Mouse (Mus musculus): ENCODE data around the gene Abhd6. TPM values are rescaled to one million over a fixed set of nuclear protein-coding genes. Genes with fewer than 3 reads are reported as not detected.

Gene Abhd6
- polyA plus RNA-seq, 1 experiment from 2014 or later = 25.6 TPM

GRCm38 (mm10) chr14:8038150-8038549 is 35.4 kb downstream of the Abhd6 start:
- no peaks in the 10 kb centered on the region for H3K27me3 ChIP-seq (ENCODE audit: control insufficient read depth, insufficient read depth, low read length)
- ATAC-seq (ENCODE audit: insufficient number of reproducible peaks, insufficient read depth, low FRiP score, low read depth) = no peak
- no peaks in the 10 kb centered on the region for H3K36me3 ChIP-seq (ENCODE audit: control insufficient read depth, insufficient read depth, low read length)
- no peak overlapping the region for H3K4me3 ChIP-seq (ENCODE audit: low read depth, low read length)
- H3K27ac ChIP-seq (ENCODE audit: low read length) = no peak overlapping the region
- 76% methylated on average over 5 of the region's 5 CpGs for WGBS
- no peaks in the 10 kb centered on the region for H3K9me3 ChIP-seq (ENCODE audit: control insufficient read depth, low read depth, low read length)
- no peak overlapping the region for H3K4me2 ChIP-seq (replicated peaks; ENCODE audit: low read depth, low read length)
- no peak overlapping the region for H3K9ac ChIP-seq (replicated peaks; ENCODE audit: low read depth, low read length)
- H3K4me1 ChIP-seq (ENCODE audit: control insufficient read depth, insufficient read depth, low read length) = no peaks in the 10 kb centered on the region

DNA sequence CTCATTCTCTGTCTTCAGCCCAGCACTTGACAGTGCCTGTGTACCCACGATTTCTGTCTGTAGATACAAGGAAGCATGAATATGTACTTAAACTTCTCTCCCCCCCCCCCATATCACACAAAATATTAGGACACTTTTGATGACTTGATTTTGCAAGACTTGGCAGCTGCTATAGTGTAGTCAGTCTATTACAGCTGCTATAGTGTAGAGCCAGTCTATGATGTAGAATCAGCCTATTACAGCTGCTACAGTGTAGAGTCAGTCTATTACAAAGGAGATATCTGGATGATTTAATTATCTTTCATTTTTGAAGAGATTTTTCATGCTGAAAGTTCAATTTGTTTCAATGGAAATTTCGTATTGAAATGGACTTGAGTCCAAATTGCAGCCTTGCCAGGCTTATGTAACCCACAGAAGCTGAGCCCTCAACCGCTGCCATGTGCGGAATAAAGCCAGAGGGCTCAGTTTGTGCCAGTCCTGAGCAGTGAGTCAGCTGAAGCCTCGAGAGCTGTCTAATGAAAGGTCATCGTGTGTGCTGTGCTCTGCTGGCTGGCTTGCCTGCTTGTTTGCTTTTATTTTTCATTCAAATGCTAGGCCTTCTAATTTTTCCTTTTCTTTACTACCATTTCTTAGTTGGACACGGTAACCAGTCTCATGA is 36.2 kb downstream of the Abhd6 start:
- no peaks in the 10 kb centered on the region for H3K9me3 ChIP-seq (ENCODE audit: control insufficient read depth, low read depth, low read length)
- H3K27ac ChIP-seq (ENCODE audit: low read length) = no peak overlapping the region
- no peak for ATAC-seq (ENCODE audit: insufficient number of reproducible peaks, insufficient read depth, low FRiP score, low read depth)
- no peak overlapping the region for H3K4me3 ChIP-seq (ENCODE audit: low read depth, low read length)
- no peaks in the 10 kb centered on the region for H3K4me1 ChIP-seq (ENCODE audit: control insufficient read depth, insufficient read depth, low read length)
- no peak overlapping the region for H3K4me2 ChIP-seq (replicated peaks; ENCODE audit: low read depth, low read length)
- H3K36me3 ChIP-seq (ENCODE audit: control insufficient read depth, insufficient read depth, low read length) = no peaks in the 10 kb centered on the region
- WGBS = 81% methylated on average over 7 of the region's 7 CpGs
- H3K27me3 ChIP-seq (ENCODE audit: control insufficient read depth, insufficient read depth, low read length) = no peaks in the 10 kb centered on the region
- H3K9ac ChIP-seq (replicated peaks; ENCODE audit: low read depth, low read length) = no peak overlapping the region

GRCm38 (mm10) chr14:8040179-8040578 is 37.5 kb downstream of the Abhd6 start:
- Histone ChIP-seq H3K27me3 (ENCODE audit: control insufficient read depth, insufficient read depth, low read length) (no peaks in the 10 kb centered on the region), H3K9ac (replicated peaks; ENCODE audit: low read depth, low read length) (no peak overlapping the region), H3K36me3 (ENCODE audit: control insufficient read depth, insufficient read depth, low read length) (no peaks in the 10 kb centered on the region), H3K27ac (ENCODE audit: low read length) (no peak overlapping the region), H3K4me1 (ENCODE audit: control insufficient read depth, insufficient read depth, low read length) (no peaks in the 10 kb centered on the region), H3K4me3 (ENCODE audit: low read depth, low read length) (no peak overlapping the region), H3K4me2 (replicated peaks; ENCODE audit: low read depth, low read length) (no peak overlapping the region), H3K9me3 (ENCODE audit: control insufficient read depth, low read depth, low read length) (no peaks in the 10 kb centered on the region)
- WGBS = 69% methylated on average over 3 of the region's 3 CpGs
- no peak for ATAC-seq (ENCODE audit: insufficient number of reproducible peaks, insufficient read depth, low FRiP score, low read depth)

DNA sequence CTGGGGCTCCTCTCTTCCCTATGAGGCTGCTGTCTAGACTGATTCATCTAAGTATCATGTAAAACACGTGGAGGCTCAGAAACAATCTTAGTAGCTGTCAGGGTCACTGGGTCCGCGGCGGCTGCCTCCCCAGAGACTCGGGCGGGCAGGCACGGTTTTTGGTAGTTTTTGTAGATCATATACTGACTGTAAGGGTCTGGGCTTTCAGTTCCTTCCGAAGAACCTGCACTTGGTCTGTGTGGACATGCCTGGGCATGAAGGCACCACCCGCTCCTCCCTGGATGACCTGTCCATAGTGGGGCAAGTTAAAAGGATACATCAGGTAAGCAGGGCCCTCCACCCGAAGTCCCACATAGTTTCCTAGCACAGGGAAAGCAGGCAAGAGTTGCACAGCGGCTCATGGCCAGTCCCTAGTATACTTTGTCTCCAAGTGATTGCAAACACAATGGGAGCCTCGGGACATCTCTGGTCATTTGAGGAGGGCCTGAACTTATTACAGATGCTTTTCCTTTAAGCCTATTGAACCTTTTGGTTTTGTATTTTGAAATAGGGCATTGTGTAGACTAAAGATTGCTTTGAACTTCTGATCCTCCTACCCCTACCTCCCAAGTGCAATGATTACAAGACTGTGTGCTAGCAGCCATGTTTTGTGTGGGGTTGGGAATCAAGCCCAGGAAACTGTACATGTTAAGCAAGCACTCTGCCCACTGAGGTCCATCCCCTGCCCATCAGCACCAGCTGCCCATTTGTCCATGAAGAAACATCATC is 38.4 kb downstream of the Abhd6 start:
- no peak for ATAC-seq (ENCODE audit: insufficient number of reproducible peaks, insufficient read depth, low FRiP score, low read depth)
- Histone ChIP-seq H3K4me2 (replicated peaks; ENCODE audit: low read depth, low read length) (no peak overlapping the region), H3K27me3 (ENCODE audit: control insufficient read depth, insufficient read depth, low read length) (no peaks in the 10 kb centered on the region), H3K9me3 (ENCODE audit: control insufficient read depth, low read depth, low read length) (no peaks in the 10 kb centered on the region), H3K9ac (replicated peaks; ENCODE audit: low read depth, low read length) (no peak overlapping the region), H3K27ac (ENCODE audit: low read length) (no peak overlapping the region), H3K36me3 (ENCODE audit: control insufficient read depth, insufficient read depth, low read length) (no peaks in the 10 kb centered on the region), H3K4me3 (ENCODE audit: low read depth, low read length) (no peak overlapping the region), H3K4me1 (ENCODE audit: control insufficient read depth, insufficient read depth, low read length) (no peaks in the 10 kb centered on the region)
- WGBS = 87% methylated on average over 12 of the region's 12 CpGs

GRCm38 (mm10) chr14:8042120-8042519 is 39.4 kb downstream of the Abhd6 start:
- no peak overlapping the region for H3K9ac ChIP-seq (replicated peaks; ENCODE audit: low read depth, low read length)
- no peak overlapping the region for H3K27ac ChIP-seq (ENCODE audit: low read length)
- H3K36me3 ChIP-seq (ENCODE audit: control insufficient read depth, insufficient read depth, low read length) = no peaks in the 10 kb centered on the region
- no peaks in the 10 kb centered on the region for H3K9me3 ChIP-seq (ENCODE audit: control insufficient read depth, low read depth, low read length)
- ATAC-seq (ENCODE audit: insufficient number of reproducible peaks, insufficient read depth, low FRiP score, low read depth) = no peak
- H3K27me3 ChIP-seq (ENCODE audit: control insufficient read depth, insufficient read depth, low read length) = no peaks in the 10 kb centered on the region
- H3K4me2 ChIP-seq (replicated peaks; ENCODE audit: low read depth, low read length) = no peak overlapping the region
- no peaks in the 10 kb centered on the region for H3K4me1 ChIP-seq (ENCODE audit: control insufficient read depth, insufficient read depth, low read length)
- WGBS = 73% methylated on average over 2 of the region's 2 CpGs
- no peak overlapping the region for H3K4me3 ChIP-seq (ENCODE audit: low read depth, low read length)

DNA sequence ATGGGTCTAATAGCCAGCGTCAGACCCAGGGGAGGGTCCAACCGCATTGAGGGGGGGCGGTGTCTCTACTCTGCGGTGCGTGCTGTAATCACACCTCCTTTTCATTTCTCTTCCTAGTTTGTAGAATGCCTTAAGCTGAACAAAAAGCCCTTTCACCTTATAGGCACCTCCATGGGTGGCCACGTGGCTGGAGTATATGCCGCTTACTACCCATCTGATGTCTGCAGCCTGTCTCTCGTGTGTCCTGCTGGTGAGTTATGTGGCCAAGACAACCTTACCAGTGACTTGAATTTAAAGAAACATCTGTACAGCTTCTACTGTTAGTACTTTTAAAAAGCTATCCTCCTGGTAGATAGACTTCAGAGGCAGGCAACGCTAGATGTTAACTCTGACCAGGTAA is 39.9 kb downstream of the Abhd6 start:
- no peak for ATAC-seq (ENCODE audit: insufficient number of reproducible peaks, insufficient read depth, low FRiP score, low read depth)
- 94% methylated on average over 9 of the region's 9 CpGs for WGBS

DNA sequence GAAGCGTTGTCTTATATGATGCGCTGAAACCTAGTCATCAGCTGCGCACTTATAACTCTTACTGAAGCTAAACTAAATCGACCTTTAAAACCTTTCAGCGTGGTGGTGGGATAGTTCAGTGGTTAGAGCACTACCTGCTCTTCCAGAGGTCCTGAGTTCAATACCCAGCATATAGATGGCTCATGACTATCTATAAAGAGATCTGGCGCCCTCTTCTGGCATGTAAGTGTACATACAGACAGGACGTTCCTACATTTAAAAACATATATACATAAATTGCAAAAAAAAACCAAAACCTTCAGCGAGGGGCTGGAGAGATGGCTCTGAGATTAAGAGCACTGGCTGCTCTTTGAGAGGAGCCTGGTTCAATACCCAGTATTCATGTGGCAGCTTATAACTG is 41.6 kb downstream of the Abhd6 start:
- Histone ChIP-seq H3K9ac (replicated peaks; ENCODE audit: low read depth, low read length) (no peak overlapping the region), H3K27ac (ENCODE audit: low read length) (no peak overlapping the region), H3K27me3 (ENCODE audit: control insufficient read depth, insufficient read depth, low read length) (no peaks in the 10 kb centered on the region), H3K36me3 (ENCODE audit: control insufficient read depth, insufficient read depth, low read length) (0 out of 2 replicates have a peak, but pooled peaks cover 4% of the 10 kb centered on the region), H3K4me1 (ENCODE audit: control insufficient read depth, insufficient read depth, low read length) (no peaks in the 10 kb centered on the region), H3K9me3 (ENCODE audit: control insufficient read depth, low read depth, low read length) (no peaks in the 10 kb centered on the region), H3K4me3 (ENCODE audit: low read depth, low read length) (no peak overlapping the region), H3K4me2 (replicated peaks; ENCODE audit: low read depth, low read length) (no peak overlapping the region)
- WGBS = 69% methylated on average over 8 of the region's 8 CpGs
- no peak for ATAC-seq (ENCODE audit: insufficient number of reproducible peaks, insufficient read depth, low FRiP score, low read depth)

More for the DNA sequence above, 39.9 kb downstream of the Abhd6 start:
- H3K27ac ChIP-seq (ENCODE audit: low read length) = no peak overlapping the region
- no peaks in the 10 kb centered on the region for H3K4me1 ChIP-seq (ENCODE audit: control insufficient read depth, insufficient read depth, low read length)
- no peaks in the 10 kb centered on the region for H3K36me3 ChIP-seq (ENCODE audit: control insufficient read depth, insufficient read depth, low read length)
- H3K4me3 ChIP-seq (ENCODE audit: low read depth, low read length) = no peak overlapping the region
- no peak overlapping the region for H3K9ac ChIP-seq (replicated peaks; ENCODE audit: low read depth, low read length)
- H3K27me3 ChIP-seq (ENCODE audit: control insufficient read depth, insufficient read depth, low read length) = no peaks in the 10 kb centered on the region
- no peak overlapping the region for H3K4me2 ChIP-seq (replicated peaks; ENCODE audit: low read depth, low read length)
- H3K9me3 ChIP-seq (ENCODE audit: control insufficient read depth, low read depth, low read length) = no peaks in the 10 kb centered on the region

DNA sequence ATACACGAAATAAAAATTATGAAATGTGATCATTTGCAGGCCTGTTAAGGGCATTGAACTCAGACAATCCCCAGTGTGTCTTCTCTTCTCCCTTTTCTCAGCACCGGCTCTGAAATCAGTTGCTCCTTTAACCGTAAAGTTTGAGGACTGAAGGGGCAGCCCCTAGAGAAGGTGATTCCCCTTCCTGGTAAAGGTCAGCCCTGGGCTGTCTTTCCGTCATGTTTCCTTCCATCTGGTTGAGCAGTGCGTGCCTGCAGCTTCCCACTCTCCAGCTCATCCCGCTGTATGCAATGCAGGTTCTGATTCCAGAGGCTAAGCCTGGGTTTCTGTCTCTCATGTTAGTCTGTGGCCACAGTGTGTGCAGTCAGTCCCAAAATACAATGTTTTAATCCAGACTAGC is 42.1 kb downstream of the Abhd6 start:
- Histone ChIP-seq H3K9me3 (ENCODE audit: control insufficient read depth, low read depth, low read length) (no peaks in the 10 kb centered on the region), H3K36me3 (ENCODE audit: control insufficient read depth, insufficient read depth, low read length) (0 out of 2 replicates have a peak, but pooled peaks cover 4% of the 10 kb centered on the region), H3K27ac (ENCODE audit: low read length) (no peak overlapping the region), H3K4me2 (replicated peaks; ENCODE audit: low read depth, low read length) (no peak overlapping the region), H3K27me3 (ENCODE audit: control insufficient read depth, insufficient read depth, low read length) (no peaks in the 10 kb centered on the region), H3K4me1 (ENCODE audit: control insufficient read depth, insufficient read depth, low read length) (no peaks in the 10 kb centered on the region), H3K4me3 (ENCODE audit: low read depth, low read length) (no peak overlapping the region), H3K9ac (replicated peaks; ENCODE audit: low read depth, low read length) (no peak overlapping the region)
- WGBS = 86% methylated on average over 6 of the region's 6 CpGs
- ATAC-seq (ENCODE audit: insufficient number of reproducible peaks, insufficient read depth, low FRiP score, low read depth) = no peak
